Mouse (Mus musculus): ENCODE results near the gene Tmtc2. TPM values are rescaled to one million over a fixed set of nuclear protein-coding genes. Genes with fewer than 3 reads are reported as not detected.
A peak's percentile ranks its signal among the peaks of the same experiment; 100 is the strongest.

Gene Tmtc2
- polyA plus RNA-seq, 1 experiment from 2014 or later, result 0.11 TPM

DNA sequence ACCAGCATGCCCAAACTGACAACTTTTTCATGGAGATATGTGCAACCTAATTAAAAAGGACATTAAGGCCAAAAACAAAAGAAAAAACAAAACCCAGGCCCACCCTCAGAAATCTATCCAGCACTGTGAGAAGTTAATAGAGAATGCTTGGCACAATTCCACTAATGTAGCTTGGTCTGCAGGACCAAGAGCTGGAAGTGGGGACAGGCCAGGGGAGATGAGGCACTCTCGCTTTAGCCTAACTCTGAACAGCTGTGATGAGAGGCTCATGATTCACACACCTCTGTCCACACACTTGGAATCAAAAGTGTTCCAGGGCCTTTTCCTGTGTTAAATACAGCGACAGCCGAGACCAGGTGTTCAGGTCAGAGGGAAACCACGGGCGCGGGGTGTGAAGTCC lies 79.0 kb downstream of the Tmtc2 start:
- H3K4me3 ChIP-seq (ENCODE audit: inconsistent target), result no peak overlapping the region
- no peaks in the 10 kb centered on the region for H3K36me3 ChIP-seq (ENCODE audit: inconsistent target)
- no peak overlapping the region for H3K27ac ChIP-seq
- 91% methylated on average over 6 of the region's 6 CpGs for WGBS (ENCODE audit: missing documents)
- no peaks in the 10 kb centered on the region for H3K79me2 ChIP-seq (ENCODE audit: inconsistent target)

DNA sequence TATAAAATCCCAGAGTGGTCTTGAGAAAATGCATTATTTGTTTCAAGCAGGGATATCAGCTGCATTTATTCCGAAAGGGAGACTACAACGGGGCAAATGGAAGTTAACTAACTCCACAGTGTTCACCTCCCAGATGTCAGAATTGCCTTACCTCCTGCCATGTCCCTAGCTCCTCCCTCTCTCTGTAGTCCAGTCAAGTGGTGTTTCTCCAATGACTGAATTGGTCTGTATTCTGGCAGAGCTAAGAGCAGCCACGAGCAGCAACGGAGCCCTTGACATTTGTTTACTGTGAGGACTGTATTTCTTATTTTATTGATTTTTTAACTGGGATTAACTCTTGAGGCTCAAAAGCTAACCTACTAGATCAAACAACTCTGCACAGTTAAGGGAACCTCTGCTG lies 81.8 kb downstream of the Tmtc2 start:
- no peaks in the 10 kb centered on the region for H3K79me2 ChIP-seq (ENCODE audit: inconsistent target)
- H3K27ac ChIP-seq, result no peak overlapping the region
- no peaks in the 10 kb centered on the region for H3K36me3 ChIP-seq (ENCODE audit: inconsistent target)
- 90% methylated on average over 4 of the region's 4 CpGs for WGBS (ENCODE audit: missing documents)
- no peak overlapping the region for H3K4me3 ChIP-seq (ENCODE audit: inconsistent target)

DNA sequence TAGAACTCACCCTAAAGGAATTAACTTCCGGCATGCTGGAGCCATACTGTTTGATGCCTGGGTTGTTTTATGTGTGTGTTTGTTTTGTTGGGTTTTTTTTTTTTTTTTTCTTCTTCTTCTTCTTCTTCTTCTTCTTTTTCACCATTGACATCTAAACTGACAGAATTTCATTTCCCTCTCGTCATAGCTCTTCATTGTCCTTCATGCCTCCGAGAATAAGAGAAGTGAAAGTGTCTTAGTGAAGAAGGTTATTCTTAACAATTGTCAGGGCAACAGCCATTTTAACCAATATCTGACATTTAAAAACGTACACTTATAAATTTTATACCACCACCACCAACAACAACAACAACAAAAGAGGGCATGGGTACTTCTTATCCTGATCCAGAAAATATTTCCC lies 83.5 kb downstream of the Tmtc2 start:
- H3K79me2 ChIP-seq (ENCODE audit: inconsistent target), result no peaks in the 10 kb centered on the region
- 25% methylated on average over 2 of the region's 4 CpGs for WGBS (ENCODE audit: missing documents)
- no peaks in the 10 kb centered on the region for H3K36me3 ChIP-seq (ENCODE audit: inconsistent target)
- H3K27ac ChIP-seq, result 0 out of 2 replicates have a peak overlapping the region, but pooled peaks have one; percentile 1
- H3K4me3 ChIP-seq (ENCODE audit: inconsistent target), result no peak overlapping the region

DNA sequence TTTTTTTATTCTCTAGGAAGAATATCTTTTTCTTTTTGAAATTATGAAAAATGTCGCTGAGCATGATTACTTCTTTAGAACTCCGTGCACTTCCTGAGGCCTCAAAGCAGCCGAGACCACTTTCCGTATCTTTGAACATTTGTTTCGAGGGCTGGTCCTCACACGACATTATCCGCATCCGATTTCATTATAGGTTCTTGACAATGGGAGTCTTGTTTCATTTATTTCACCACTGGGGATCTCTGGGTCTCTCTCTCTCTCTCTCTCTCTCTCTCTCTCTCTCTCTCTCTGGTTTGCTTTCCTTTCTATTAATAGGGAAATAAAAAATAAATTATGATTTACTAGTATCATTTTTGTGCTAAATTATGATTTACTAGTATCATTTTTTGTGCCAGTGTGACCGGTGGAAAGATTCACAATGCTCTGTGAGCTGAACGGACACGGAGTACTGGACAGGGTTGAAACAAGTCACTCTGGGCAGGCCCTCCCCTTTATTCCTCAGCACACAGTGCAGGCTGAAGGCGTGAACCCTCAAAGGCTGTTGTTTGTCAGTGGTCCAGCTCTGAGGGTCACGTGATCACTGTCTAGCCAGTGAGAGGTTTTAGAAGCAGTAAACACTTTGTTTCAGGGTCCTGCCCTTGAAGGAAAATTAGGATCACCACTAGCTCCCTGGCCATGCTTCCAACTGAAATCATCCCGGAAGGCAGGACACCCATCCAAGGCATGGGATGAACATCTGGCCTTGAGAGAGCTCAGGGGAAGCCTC lies 84.1 kb downstream of the Tmtc2 start:
- Histone ChIP-seq H3K27ac (0 out of 2 replicates have a peak overlapping the region, but pooled peaks have one; percentile 1), H3K36me3 (ENCODE audit: inconsistent target) (no peaks in the 10 kb centered on the region), H3K79me2 (ENCODE audit: inconsistent target) (no peaks in the 10 kb centered on the region), H3K4me3 (ENCODE audit: inconsistent target) (no peak overlapping the region)
- 97% methylated on average over 14 of the region's 14 CpGs for WGBS (ENCODE audit: missing documents)

DNA sequence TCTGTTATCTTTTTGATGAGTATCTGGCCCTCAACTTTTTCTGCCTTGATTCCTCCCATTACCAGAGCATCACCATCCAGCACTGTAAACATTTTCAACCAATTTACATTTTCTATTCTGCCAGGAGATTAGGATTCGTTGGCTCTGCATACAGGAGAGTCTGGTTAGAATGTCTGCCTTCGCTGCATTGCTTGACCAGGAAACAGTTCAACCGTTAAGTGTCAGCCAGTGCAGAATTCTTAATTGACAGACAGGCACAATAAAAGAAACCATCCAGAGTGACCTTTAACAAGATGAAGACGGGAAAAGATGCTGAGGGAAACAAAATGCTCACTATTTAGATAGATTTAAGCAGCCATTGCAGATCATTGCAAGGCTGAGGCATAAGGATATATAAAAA lies 87.3 kb downstream of the Tmtc2 start:
- Histone ChIP-seq H3K4me3 (ENCODE audit: inconsistent target) (no peak overlapping the region), H3K36me3 (ENCODE audit: inconsistent target) (no peaks in the 10 kb centered on the region), H3K27ac (no peak overlapping the region), H3K79me2 (ENCODE audit: inconsistent target) (no peaks in the 10 kb centered on the region)
- 98% methylated on average over 4 of the region's 4 CpGs for WGBS (ENCODE audit: missing documents)

DNA sequence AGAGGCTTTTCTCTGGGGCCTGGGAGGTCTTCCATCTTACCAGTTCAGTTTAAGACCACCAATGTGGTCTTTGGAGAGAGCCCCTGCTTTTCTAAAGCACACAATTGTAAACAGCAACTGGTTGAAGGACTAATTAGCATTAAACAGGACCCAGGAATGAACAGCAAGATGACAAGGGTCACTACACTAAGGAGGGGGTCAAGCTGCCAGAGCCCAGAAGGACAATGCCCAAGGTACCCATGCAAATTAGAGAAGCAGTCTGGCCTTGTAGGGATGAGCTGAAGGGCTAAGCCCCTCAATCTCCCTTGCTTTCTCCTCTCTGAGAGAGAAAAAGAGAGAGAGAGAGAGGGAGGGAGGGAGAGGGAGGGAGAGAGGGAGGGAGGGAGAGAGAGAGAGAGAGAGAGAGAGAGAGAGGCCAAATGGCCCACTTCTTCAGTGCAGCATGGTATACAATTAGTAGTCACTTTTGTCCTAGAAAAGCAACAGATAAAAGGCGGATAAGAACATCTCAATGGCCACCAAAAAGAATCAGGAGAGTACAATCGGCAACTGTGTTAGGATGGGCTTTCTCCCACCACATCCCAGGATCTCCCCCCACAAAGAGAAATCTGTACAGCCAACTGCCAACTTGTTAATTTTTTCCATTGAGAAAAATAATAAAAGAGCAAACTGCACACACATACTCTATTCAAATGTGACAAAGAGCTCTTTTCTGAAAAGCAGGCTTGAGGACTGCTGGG lies 89.7 kb downstream of the Tmtc2 start:
- 97% methylated on average over 2 of the region's 2 CpGs for WGBS (ENCODE audit: missing documents)
- no peak overlapping the region for H3K4me3 ChIP-seq (ENCODE audit: inconsistent target)
- H3K79me2 ChIP-seq (ENCODE audit: inconsistent target), result no peaks in the 10 kb centered on the region
- no peak overlapping the region for H3K27ac ChIP-seq
- H3K36me3 ChIP-seq (ENCODE audit: inconsistent target), result no peaks in the 10 kb centered on the region

DNA sequence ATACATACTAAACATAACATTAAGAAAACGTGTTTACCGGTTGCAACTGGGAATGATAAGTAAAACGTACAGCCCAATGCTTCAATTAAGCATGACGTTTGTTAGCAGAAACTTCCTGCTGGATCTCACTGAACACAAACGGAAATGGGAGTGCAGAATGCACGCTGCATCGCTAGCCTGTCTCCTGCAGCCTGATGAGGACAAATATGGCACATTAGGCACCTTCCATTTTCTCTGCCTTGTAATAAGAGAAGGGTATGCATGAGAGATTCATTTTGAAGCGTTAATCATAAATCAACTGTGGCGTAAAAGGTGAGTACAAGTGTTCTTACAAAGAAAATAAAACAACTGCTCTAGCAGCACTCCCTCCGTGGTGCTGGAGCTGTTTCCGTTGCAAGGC lies 94.5 kb downstream of the Tmtc2 start:
- Histone ChIP-seq H3K36me3 (ENCODE audit: inconsistent target) (no peaks in the 10 kb centered on the region), H3K27ac (no peak overlapping the region), H3K4me3 (ENCODE audit: inconsistent target) (no peak overlapping the region), H3K79me2 (ENCODE audit: inconsistent target) (no peaks in the 10 kb centered on the region)
- 88% methylated on average over 11 of the region's 11 CpGs for WGBS (ENCODE audit: missing documents)

DNA sequence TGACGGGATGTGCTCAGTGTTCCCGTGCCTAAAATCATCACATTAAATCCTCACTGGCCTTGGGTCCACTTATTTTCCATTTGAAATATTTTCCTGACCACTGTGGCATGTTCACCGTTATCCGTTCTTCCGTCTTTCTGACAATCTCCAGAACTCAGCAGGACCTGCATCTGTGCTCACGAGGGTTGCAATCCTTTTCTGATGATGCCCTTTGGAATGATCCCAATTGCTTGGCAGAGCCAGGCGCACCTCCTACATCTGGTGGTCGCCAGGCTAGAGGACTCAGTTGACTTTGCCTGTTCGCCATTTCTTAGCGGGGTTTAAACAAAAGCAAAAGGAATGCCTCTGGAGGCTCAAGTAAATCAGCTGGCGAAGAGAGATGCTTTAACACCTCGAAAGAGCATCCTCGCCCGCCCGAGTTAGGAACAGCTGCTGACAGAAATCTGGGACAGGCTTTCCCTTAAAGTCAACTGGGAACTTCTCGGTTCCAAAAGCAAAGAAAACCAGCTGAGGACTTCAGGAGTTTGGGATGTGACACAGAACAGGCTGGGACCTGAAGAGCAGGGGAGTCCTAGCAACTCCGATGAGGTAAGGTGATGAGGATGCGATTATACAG lies 96.5 kb downstream of the Tmtc2 start:
- H3K4me3 ChIP-seq (ENCODE audit: inconsistent target), result no peak overlapping the region
- H3K79me2 ChIP-seq (ENCODE audit: inconsistent target), result no peaks in the 10 kb centered on the region
- 93% methylated on average over 18 of the region's 18 CpGs for WGBS (ENCODE audit: missing documents)
- H3K27ac ChIP-seq, result no peak overlapping the region
- no peaks in the 10 kb centered on the region for H3K36me3 ChIP-seq (ENCODE audit: inconsistent target)

DNA sequence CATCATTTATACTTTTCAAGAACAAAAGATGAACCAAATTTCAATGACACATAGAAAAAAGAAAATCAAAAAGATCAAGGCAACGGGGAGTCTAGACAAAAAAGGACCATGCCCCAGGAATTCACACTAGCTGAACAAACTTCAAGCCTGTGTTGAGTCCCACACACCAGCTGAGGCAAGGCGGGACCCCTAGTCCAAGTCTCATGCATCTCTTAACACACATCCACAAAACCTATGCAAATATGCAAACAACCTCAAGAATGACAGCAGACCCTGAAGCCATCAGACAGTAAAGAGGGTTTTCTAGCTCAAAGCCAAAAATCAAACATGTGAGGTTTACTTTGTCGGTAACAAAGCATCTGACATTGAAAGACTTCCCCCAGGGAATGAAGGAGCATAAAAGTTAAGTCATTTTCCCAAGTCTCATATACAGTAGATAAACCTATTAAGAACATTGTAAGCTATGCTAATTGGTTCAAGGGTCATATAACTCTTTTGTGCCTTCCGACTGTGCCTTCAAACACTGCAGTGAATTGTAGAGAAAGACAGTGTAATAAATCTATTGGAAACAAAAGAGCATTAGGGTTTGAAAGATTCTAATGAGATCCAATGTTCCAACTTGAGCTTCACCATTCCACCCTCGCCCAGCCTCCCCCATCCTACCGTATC lies 100.0 kb downstream of the Tmtc2 start:
- H3K79me2 ChIP-seq (ENCODE audit: inconsistent target), result no peaks in the 10 kb centered on the region
- H3K36me3 ChIP-seq (ENCODE audit: inconsistent target), result no peaks in the 10 kb centered on the region
- no peak overlapping the region for H3K4me3 ChIP-seq (ENCODE audit: inconsistent target)
- no peak overlapping the region for H3K27ac ChIP-seq
- 91% methylated on average over 6 of the region's 6 CpGs for WGBS (ENCODE audit: missing documents)

DNA sequence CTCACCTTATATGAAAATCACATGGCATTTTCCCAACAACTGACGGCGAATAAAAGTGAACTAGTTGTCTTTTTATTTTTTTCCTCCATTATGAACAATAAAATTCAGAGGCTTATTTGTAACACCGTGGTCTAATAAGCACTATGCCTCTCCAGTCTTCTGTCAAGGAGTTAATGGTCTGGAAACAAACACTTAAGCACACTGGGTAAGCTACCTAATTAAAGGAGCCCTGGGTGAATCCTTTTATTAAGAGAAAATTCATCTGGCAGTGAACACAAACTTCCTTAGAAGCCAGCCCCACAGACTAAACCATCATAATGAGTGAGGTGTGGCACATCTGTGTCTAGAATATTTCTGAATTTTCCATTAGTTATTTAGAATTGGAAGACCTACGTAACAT lies 109.9 kb downstream of the Tmtc2 start:
- WGBS (ENCODE audit: missing documents), result 95% methylated on average over 4 of the region's 4 CpGs
- Histone ChIP-seq H3K4me3 (ENCODE audit: inconsistent target) (no peak overlapping the region), H3K27ac (no peak overlapping the region), H3K79me2 (ENCODE audit: inconsistent target) (no peaks in the 10 kb centered on the region), H3K36me3 (ENCODE audit: inconsistent target) (no peaks in the 10 kb centered on the region)

DNA sequence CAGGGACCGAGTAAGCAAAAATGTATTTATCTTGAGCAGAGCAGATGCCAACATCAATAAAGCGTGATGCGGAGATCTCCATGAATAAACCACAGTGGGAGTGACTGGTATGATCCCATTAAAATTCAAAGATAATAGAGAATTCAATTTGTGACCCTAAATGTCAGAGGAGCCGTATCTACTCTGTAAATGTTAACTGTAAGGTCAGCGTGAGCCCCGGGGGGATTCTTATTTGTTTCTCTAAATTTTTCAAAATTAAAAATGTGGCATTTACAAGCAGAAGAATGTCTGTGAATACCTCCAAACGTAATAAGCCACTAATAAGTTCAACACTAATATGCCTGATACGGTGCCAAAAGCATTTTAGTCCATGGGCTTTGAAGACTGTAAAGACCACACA lies 120.8 kb downstream of the Tmtc2 start:
- 93% methylated on average over 8 of the region's 8 CpGs for WGBS (ENCODE audit: missing documents)
- Histone ChIP-seq H3K79me2 (ENCODE audit: inconsistent target) (no peaks in the 10 kb centered on the region), H3K36me3 (ENCODE audit: inconsistent target) (no peaks in the 10 kb centered on the region), H3K27ac (no peak overlapping the region), H3K4me3 (ENCODE audit: inconsistent target) (no peak overlapping the region)

DNA sequence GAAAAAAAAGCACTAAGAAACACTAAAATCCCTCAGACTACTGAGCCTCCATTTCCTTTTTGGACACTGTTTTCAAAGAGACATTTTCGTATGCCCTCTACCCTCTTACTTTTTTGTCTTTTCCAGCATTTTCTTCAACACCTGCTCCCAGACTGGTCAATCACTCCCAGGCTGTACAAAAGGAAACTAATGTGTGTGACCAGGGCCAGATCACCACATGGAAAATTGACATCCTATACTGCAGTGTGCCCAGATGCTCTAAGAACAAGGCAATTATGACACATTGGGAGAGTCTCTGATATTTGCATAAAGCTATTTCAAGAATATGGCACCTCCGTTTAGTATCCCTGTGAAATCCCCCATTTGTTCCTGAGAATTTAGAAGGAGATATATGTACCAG lies 127.1 kb downstream of the Tmtc2 start:
- Histone ChIP-seq H3K36me3 (ENCODE audit: inconsistent target) (no peaks in the 10 kb centered on the region), H3K4me3 (ENCODE audit: inconsistent target) (no peak overlapping the region), H3K79me2 (ENCODE audit: inconsistent target) (no peaks in the 10 kb centered on the region), H3K27ac (no peak overlapping the region)
- WGBS (ENCODE audit: missing documents), result 96% methylated on average over 2 of the region's 2 CpGs

DNA sequence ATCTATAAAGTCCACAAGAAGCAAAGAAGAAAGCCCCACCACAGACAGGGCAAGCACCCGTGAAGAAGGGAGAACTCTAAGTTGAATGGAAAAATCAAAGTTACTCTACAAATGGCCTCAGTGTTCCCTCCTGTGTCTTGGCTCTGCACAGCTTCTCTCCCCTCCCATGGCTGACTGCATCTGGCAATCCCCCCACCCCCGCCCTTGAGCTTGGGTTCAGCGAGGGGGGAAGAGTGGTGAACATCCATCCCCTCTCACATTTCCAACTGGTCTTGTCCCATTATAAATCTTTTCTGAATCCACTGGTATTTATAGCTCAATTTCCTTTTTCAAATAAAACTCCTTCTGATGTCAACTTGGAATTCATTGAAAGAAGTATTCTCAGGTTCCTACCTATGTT lies 129.9 kb downstream of the Tmtc2 start:
- H3K79me2 ChIP-seq (ENCODE audit: inconsistent target), result no peaks in the 10 kb centered on the region
- H3K36me3 ChIP-seq (ENCODE audit: inconsistent target), result no peaks in the 10 kb centered on the region
- H3K27ac ChIP-seq, result no peak overlapping the region
- H3K4me3 ChIP-seq (ENCODE audit: inconsistent target), result no peak overlapping the region
- WGBS (ENCODE audit: missing documents), result 88% methylated on average over 2 of the region's 3 CpGs

DNA sequence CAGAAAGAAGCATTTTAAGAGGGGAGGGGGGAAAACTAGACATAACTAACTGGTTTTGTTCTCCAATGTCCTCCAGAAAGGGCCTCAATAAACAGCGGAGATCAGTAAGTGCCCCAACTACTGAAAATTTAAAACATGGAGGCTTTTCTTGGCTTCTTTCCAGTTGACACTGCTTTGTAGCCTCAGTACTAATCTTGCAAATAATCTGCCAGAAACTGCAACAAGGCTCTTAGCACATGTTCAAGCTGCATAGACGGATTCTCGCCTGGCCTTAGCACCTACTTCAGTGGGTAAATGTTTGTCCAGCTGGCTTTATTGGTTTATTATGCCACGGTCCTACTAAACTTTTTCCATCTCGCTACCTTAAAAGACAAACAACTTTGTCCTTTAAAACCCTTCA lies 139.4 kb downstream of the Tmtc2 start:
- WGBS (ENCODE audit: missing documents), result 95% methylated on average over 5 of the region's 5 CpGs
- Histone ChIP-seq H3K79me2 (ENCODE audit: inconsistent target) (no peaks in the 10 kb centered on the region), H3K36me3 (ENCODE audit: inconsistent target) (no peaks in the 10 kb centered on the region), H3K27ac (no peak overlapping the region), H3K4me3 (ENCODE audit: inconsistent target) (no peak overlapping the region)

DNA sequence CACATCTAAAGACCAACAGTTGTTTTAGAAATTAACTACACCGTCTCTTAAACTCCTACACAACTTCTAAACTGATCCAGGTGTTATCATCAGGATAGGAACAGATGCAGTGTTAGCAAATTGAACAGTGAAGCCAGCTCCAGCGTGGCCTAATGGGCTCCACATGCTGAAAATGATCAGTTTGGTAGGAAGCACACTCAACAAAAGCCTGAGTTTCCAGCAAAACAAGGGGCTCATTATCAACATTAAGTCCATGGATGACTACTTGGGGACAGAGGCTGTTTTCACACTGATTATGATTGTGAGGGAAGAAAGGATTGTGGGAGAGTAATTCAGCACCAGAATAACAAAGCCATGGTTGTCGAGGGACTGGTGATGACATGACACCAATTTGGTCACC lies 143.4 kb downstream of the Tmtc2 start:
- no peak overlapping the region for H3K4me3 ChIP-seq (ENCODE audit: inconsistent target)
- 83% methylated on average over 3 of the region's 3 CpGs for WGBS (ENCODE audit: missing documents)

More for the DNA sequence above, 143.4 kb downstream of the Tmtc2 start:
- no peaks in the 10 kb centered on the region for H3K36me3 ChIP-seq (ENCODE audit: inconsistent target)
- no peak overlapping the region for H3K27ac ChIP-seq
- no peaks in the 10 kb centered on the region for H3K79me2 ChIP-seq (ENCODE audit: inconsistent target)
